ENCODE assay signal across 8 mouse cellular contexts in the genomic region with DNA sequence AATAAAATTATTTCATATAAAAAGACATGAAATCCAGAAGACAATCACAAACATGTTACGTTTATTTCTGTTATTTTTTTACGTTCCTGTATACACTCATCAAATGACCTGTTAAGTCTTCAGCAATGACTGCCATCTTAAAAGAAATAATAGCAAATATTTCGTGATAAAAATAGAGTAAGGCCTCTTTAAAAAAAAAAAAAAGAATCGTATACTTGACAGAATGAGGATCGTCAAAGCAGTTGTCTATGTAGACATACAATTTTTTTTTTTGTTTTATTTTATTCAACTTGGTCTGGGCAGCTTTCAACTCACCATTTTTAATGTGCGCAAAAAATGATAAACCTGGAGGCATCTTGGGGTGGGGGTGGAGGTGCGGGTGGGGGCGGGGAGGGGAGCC. TPM values are rescaled to one million over a fixed set of nuclear protein-coding genes. Genes with fewer than 3 reads are reported as not detected.
DNase-seq lines count a peak whose midpoint lies in the region; ATAC-seq and TF ChIP-seq lines count a peak whose summit lies in the region.

No protein-coding gene starts in this region.

- H3K4me1 ChIP-seq in heart, embryonic 14.5 days (ENCODE audit: control insufficient read depth in 2 of 2, insufficient read depth in 2 of 2, low read length in 2 of 2), result peaks cover 0 to 16% of the 10 kb centered on the region in 2 experiments; a peak in 2 of 4 replicates
- H3K4me1 ChIP-seq in ES-Bruce4 (ENCODE audit: control insufficient read depth, insufficient read depth, low read length), result no peaks in the 10 kb centered on the region
- peaks cover 19% of the 10 kb centered on the region for H3K4me1 ChIP-seq in forebrain, embryonic 15.5 days
- H3K4me1 ChIP-seq in liver, embryonic 16.5 days (ENCODE audit: control insufficient read depth, low read depth, low read length), result peaks cover 8% of the 10 kb centered on the region

- no peak for TF ChIP-seq POLR2A in ES-Bruce4 (IDR thresholded peaks at IDR 0.05; ENCODE audit: insufficient read depth, low read length)

- peak overlapping the region; percentile 66 for H3K4me2 ChIP-seq in heart, embryonic 14.5 days (ENCODE audit: low read length)
- peak overlapping the region; percentile 57 for H3K4me2 ChIP-seq in forebrain, embryonic 15.5 days (replicated peaks)
- peak overlapping the region; percentile 76 for H3K4me2 ChIP-seq in liver, embryonic 16.5 days (ENCODE audit: low read depth, low read length)

- peak overlapping the region; percentile 88 to 97 for H3K4me3 ChIP-seq in heart, embryonic 14.5 days (ENCODE audit: control insufficient read depth in 1 of 2, insufficient read depth in 1 of 2, low read depth in 1 of 2, low read length in 2 of 2)
- peak overlapping the region; percentile 74 for H3K4me3 ChIP-seq in ES-Bruce4 (ENCODE audit: low read depth, low read length)
- H3K4me3 ChIP-seq in forebrain, embryonic 15.5 days, result peak overlapping the region; percentile 77
- peak overlapping the region; percentile 98 for H3K4me3 ChIP-seq in liver, embryonic 16.5 days (ENCODE audit: low read depth, low read length)

- no peaks in the 10 kb centered on the region for H3K27me3 ChIP-seq in heart, embryonic 14.5 days (ENCODE audit: control insufficient read depth, insufficient read depth, low read length)
- H3K27me3 ChIP-seq in ES-Bruce4 (ENCODE audit: control insufficient read depth, insufficient read depth, low read length, poor library complexity, severe bottlenecking), result no peaks in the 10 kb centered on the region
- no peaks in the 10 kb centered on the region for H3K27me3 ChIP-seq in forebrain, embryonic 15.5 days
- H3K27me3 ChIP-seq in liver, embryonic 16.5 days (ENCODE audit: control insufficient read depth, insufficient read depth, low read depth, low read length), result no peaks in the 10 kb centered on the region

- peak overlapping the region; percentile 96 for H3K9ac ChIP-seq in heart, embryonic 14.5 days (ENCODE audit: low read length)
- peak overlapping the region; percentile 87 for H3K9ac ChIP-seq in ES-Bruce4 (ENCODE audit: low read depth, poor library complexity, severe bottlenecking)
- peak overlapping the region; percentile 91 for H3K9ac ChIP-seq in forebrain, embryonic 15.5 days (replicated peaks)
- peak overlapping the region; percentile 97 for H3K9ac ChIP-seq in liver, embryonic 16.5 days (ENCODE audit: low read depth, low read length)

- H3K36me3 ChIP-seq in heart, embryonic 14.5 days (ENCODE audit: control insufficient read depth, insufficient read depth, low read length), result peaks cover 11% of the 10 kb centered on the region; the same call in 1 of the 2 replicates
- H3K36me3 ChIP-seq in ES-Bruce4 (ENCODE audit: control insufficient read depth, insufficient read depth, low read length, poor library complexity, severe bottlenecking), result no peaks in the 10 kb centered on the region
- no peaks in the 10 kb centered on the region for H3K36me3 ChIP-seq in forebrain, embryonic 15.5 days
- H3K36me3 ChIP-seq in liver, embryonic 16.5 days (ENCODE audit: control insufficient read depth, insufficient read depth), result no peaks in the 10 kb centered on the region

- no peak for TF ChIP-seq CTCF in ES-Bruce4 (IDR thresholded peaks at IDR 0.05; ENCODE audit: low read depth, low read length)

- 17% methylated on average over 8 of the region's 8 CpGs for WGBS in heart, embryonic 14.5 days
- 20% methylated on average over 8 of the region's 8 CpGs for WGBS in forebrain, embryonic 15.5 days
- WGBS in liver, embryonic 16.5 days (ENCODE audit: insufficient replicate concordance), result 20% methylated on average over 8 of the region's 8 CpGs

- DNase-seq in heart, postnatal 4 days, result no peak
- no peak for DNase-seq in cerebellum, postnatal 25 days
- DNase-seq in ovary, adult 18-20 months (ENCODE audit: low spot score), result no peak
- no peak for DNase-seq in adrenal gland, postnatal 36 days

- ATAC-seq in heart, embryonic 14.5 days (ENCODE audit: insufficient number of reproducible peaks, insufficient read depth, low FRiP score, low read depth), result no peak
- ATAC-seq in forebrain, embryonic 15.5 days (replicated peaks), result no peak
- ATAC-seq in liver, embryonic 16.5 days (ENCODE audit: low read depth), result no peak

- no peak for TF ChIP-seq EP300 in ES-Bruce4 (IDR thresholded peaks at IDR 0.05; ENCODE audit: insufficient read depth, low read depth, low read length)

- peak overlapping the region; percentile 96 to 99 for H3K27ac ChIP-seq in heart, embryonic 14.5 days (replicated peaks in 1 of 2; ENCODE audit: control insufficient read depth in 1 of 2, insufficient read depth in 1 of 2, low read depth in 2 of 2, low read length in 2 of 2)
- no peak overlapping the region for H3K27ac ChIP-seq in ES-Bruce4 (ENCODE audit: insufficient read depth, low read length)
- peak overlapping the region; percentile 92 for H3K27ac ChIP-seq in forebrain, embryonic 15.5 days (replicated peaks)
- peak overlapping the region; percentile 95 for H3K27ac ChIP-seq in liver, embryonic 16.5 days (ENCODE audit: low read length)

- H3K9me3 ChIP-seq in heart, embryonic 14.5 days (ENCODE audit: control insufficient read depth, low read length), result no peaks in the 10 kb centered on the region
- H3K9me3 ChIP-seq in ES-Bruce4 (replicated peaks; ENCODE audit: control insufficient read depth, insufficient read depth, low read length, poor library complexity, severe bottlenecking), result no peaks in the 10 kb centered on the region
- H3K9me3 ChIP-seq in forebrain, embryonic 15.5 days, result no peaks in the 10 kb centered on the region
- no peaks in the 10 kb centered on the region for H3K9me3 ChIP-seq in liver, embryonic 16.5 days (replicated peaks; ENCODE audit: control insufficient read depth, low read length)

RNA-seq across cellular contexts. Expression of a gene that starts 0.8 kb away (rescaled TPM):
- 87.6 and 87.8 TPM in 2 replicates for polyA plus RNA-seq in heart, embryonic 14.5 days (2014; fragmentation: Nextera tagmentation; extraction: Ambion mirVana)
- total RNA-seq in heart, postnatal 4 days (2021), result 100 to 1,000 TPM; 141 to 149 TPM
- polyA plus RNA-seq in ES-Bruce4 (2011; ENCODE audit: insufficient read depth, insufficient read length, low read depth, missing spikeins), result 42.6 and 43.3 TPM in 2 replicates
- 127 and 141 TPM in 2 replicates for polyA plus RNA-seq in forebrain, embryonic 15.5 days (2015; fragmentation: Nextera tagmentation; extraction: Ambion mirVana)
- polyA plus RNA-seq in liver, embryonic 16.5 days (2015; fragmentation: Nextera tagmentation; extraction: Ambion mirVana), result 15.1 and 15.5 TPM in 2 replicates
- 10 to 100 TPM; 73.0 to 82.3 TPM for total RNA-seq in adrenal gland, postnatal 36 days (2021)
